Mouse (Mus musculus): ENCODE measurements around the gene Trim3.
A peak's percentile ranks its signal among the peaks of the same experiment; 100 is the strongest.

Gene Trim3

GRCm38 (mm10) chr7:105611767-105612166 is 21.6 kb downstream of the Trim3 start:
- no peak for DNase-seq (ENCODE audit: inconsistent age in 2 of 2, low spot score in 1 of 2)

DNA sequence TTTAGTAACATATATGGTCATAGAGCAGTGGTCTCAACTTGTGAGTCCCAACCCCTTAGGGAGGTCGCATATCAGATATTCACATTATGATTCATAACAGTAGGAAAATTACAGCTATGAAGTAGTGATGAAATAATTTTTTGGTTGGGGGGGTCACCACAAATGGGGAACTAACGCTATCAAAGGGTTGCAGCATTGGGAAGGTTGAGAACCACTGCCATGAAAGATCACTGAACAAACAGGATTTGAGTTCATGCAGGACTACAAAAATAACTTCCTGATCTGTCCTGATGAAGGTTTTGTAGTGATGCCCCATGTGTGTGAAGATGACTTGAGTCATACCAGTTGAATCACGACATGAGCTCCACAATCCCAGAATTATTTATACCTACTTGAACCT is 24.9 kb downstream of the Trim3 start:
- DNase-seq (ENCODE audit: inconsistent age in 2 of 2, low spot score in 1 of 2) = no peak

GRCm38 (mm10) chr7:105602860-105603623 is 30.3 kb downstream of the Trim3 start:
- peak; percentile 62 to 91 for DNase-seq (ENCODE audit: inconsistent age in 2 of 2, low spot score in 1 of 2)

DNA sequence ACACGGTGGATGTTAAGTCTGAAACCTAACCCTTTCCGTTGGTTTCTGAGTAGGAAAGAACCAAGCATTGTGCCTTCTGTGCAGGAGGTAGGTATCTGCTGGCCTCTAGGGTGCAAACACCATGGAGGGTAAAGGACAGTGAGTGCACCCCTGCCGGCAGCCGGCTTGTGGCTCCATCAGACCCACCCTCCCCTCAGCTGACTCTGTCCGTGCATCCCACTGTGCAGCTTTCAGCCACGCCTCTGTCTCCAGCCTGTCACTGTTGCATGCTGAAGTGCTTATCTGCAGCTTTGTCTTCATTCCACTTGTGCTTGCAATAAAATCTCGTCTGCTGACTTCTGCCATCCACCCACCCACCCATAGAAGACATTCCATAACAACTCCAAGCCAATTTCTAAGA is 43.3 kb downstream of the Trim3 start:
- DNase-seq (ENCODE audit: inconsistent age in 2 of 2, low spot score in 1 of 2) = no peak

DNA sequence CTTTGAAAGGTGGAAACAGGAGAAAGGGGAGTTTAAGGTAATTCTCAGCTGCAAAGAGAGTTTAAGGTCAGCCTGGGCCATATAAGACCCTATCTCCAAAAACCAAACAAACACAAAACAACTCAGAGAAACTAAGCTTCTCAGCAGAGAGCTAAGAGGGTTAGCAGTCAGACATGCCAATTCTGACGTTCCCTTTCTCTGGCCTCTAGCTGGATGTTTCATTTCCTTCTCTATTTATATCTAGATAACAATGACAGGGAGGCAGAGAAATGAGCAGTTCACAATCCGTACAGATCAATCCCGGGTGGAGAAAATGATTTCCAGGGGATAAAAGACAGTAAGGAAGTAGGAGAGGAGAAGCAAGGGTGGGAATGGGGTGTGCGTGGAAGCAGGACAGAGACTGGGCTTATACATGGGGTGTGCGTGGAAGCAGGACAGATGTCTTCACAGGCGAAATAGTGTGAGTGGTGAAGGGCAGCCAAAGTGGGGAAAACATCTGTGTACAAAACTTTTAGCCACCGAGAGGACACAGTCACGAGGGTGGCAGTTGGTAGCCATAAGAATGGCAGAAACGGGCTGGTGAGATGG is 45.0 kb downstream of the Trim3 start:
- DNase-seq (ENCODE audit: inconsistent age in 2 of 2, low spot score in 1 of 2) = no peak

- no peak for DNase-seq (ENCODE audit: inconsistent age in 2 of 2, low spot score in 1 of 2)
These were observed 51.4 kb downstream of the Trim3 start for GRCm38 (mm10) chr7:105581959-105582358.

GRCm38 (mm10) chr7:105581094-105581703 is 52.2 kb downstream of the Trim3 start, which contains the start of gene Apbb1:
Apbb1 (minus strand) TSS chr7:105581653.
- DNase-seq (ENCODE audit: inconsistent age in 2 of 2, low spot score in 1 of 2) = peak; percentile 77 to 93

DNA sequence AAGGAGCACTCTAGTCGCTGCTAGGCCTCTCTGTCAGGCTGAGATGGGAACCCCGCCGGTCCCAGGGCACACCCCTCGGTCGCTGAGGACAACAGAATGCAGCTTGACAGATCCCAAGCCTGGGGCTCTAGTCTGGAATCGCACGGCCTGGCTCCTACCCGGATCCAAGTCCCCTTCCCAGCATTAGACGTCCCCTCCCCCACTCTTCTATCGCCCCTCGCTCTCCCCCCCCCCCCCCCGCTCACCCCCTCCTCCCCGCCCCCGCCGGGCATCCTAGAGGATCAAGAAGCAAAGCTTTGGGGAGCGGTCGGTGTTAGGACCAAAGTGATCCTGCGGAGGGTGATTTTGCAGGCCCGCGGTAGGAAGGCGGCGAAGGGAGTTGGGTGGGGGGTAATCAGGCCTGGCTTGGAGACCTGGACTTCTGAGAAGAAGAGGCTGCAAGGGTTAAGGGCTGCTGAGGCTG is 52.7 kb downstream of the Trim3 start:
- DNase-seq (ENCODE audit: inconsistent age in 2 of 2, low spot score in 1 of 2) = peak in 1 of 2 experiments; percentile 55

DNA sequence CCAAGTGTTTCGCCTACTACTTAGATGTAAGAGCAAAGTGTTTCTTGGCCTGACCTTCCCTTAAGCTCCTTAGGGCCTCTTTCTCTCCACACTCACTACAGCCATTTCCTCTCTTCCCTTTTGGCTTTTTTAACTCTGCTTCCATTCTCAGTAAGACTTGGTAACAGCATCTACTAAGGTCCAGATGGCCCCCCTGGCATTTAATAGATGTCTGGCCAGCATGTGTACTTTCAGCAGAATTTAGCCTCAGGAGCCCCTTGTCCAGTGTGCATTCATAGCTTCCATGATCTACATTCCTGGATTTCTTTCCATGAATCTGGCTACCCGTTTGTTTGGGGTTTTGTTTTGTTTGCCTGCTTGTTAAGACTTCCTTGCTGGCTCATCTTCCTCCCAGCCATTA is 54.9 kb downstream of the Trim3 start:
- no peak for DNase-seq (ENCODE audit: inconsistent age in 2 of 2, low spot score in 1 of 2)

DNA sequence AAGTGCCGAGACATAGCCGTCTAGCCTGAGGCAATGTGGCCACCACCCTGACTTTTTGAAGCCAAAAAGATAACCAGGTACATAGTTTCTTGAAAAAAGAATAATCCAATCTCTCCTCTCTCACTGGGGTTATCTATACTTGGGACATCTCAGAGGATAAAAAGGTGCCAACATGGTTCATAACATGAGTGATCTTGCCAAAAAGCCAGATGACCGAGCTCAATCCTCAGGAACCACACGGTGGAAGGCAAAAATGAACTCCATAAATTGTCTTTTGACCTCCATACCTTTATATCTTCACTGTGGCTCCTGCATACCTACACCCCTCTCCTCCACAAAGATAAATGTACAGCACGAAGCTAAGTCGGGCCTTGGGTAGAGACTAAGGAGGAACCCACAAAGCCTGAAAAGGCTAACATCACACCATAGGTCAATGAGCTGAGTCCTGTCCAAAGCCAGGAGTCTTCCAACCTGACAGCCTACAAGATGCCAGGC is 55.9 kb downstream of the Trim3 start:
- no peak for DNase-seq (ENCODE audit: inconsistent age in 2 of 2, low spot score in 1 of 2)

GRCm38 (mm10) chr7:105576166-105576748 is 57.1 kb downstream of the Trim3 start:
- DNase-seq (ENCODE audit: inconsistent age in 2 of 2, low spot score in 1 of 2) = no peak

DNA sequence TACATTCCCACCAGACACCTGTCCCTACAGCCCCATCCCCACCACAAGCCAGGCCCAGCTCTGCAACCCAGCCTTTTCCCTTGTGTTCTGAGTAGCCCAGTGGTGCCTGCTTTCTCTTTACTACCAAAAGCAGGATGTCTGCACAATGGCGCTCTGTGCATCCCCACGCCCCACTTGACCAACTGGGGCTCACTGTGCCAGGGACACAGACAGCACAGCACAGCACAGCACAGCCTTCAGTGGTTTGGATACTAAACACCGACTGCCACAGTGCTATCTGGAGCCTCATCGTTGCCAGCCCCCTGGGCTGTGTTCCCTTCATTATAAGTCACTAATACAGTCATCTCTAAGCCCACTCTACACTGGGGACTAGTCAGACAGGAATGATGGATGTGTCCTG is 58.8 kb downstream of the Trim3 start:
- no peak for DNase-seq (ENCODE audit: inconsistent age in 2 of 2, low spot score in 1 of 2)

- DNase-seq (ENCODE audit: inconsistent age in 2 of 2, low spot score in 1 of 2) = no peak
These were observed 60.4 kb downstream of the Trim3 start for GRCm38 (mm10) chr7:105572949-105573348.

DNA sequence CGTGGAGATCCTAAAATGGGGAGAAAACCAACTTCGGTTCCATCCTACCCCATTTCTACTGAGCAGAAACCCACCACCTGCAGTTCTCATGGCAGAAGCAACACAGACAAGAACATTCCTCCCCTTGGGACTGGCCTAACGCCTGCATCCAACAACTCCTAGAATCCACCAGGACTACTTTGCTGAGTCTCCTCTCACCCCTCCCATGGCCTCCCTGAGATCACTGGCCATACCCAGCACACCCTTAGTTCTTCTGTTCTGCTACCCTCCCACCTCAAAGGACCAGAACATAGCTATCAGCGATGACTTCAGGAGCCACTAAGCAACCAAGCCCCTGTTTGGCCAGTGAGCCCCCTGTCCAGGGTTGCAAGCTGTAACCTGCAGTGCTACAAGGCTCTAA is 62.6 kb downstream of the Trim3 start:
- DNase-seq (ENCODE audit: inconsistent age in 2 of 2, low spot score in 1 of 2) = no peak

DNA sequence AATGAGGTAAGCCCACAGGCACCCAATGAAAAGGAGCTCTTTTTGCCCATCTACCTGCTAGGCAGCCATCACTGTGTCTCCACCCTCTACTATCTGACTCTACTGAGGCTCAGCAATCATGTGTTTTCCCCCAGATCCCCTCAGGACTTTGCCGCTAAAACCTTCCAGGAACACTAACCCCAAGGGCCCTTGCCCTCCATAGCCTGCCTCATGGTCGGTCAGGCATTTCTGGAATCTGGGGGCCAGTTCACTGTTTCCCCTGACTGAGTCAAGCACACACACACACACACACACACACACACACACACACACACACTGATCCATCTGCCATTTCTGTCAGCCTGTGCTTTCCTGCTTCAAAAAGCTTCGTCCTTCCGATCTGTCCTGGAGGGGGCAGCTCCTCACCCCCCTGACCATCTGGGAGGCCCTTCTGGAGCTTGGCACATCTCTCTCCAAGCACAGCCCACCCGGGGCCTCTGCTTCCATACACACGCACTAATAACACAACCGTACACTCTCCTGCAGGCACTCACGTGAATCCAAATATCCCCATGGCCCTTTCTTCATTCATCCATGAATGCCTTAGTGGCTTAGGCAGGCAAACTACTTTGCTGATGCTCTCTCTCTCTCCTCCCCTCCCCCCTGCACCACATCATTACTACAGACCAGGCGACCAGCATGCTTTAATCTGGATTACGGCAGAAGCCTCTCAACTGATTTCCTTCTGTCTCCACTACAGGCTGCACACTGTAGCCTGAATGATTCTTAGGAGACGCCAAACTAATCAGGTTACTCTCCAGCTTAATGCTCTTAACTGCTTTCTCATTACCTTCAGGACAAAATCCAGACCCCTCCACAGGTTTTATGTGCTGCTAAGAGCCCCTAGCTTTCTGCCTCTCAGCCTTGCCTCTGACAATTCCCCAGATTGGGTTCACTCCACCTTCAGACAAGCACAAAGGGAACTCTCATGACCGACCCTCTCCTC is 63.6 kb downstream of the Trim3 start:
- no peak for DNase-seq (ENCODE audit: inconsistent age in 2 of 2, low spot score in 1 of 2)

- DNase-seq (ENCODE audit: inconsistent age in 2 of 2, low spot score in 1 of 2) = peak; percentile 32 to 53
These were observed 64.3 kb downstream of the Trim3 start for GRCm38 (mm10) chr7:105568988-105569471.

DNA sequence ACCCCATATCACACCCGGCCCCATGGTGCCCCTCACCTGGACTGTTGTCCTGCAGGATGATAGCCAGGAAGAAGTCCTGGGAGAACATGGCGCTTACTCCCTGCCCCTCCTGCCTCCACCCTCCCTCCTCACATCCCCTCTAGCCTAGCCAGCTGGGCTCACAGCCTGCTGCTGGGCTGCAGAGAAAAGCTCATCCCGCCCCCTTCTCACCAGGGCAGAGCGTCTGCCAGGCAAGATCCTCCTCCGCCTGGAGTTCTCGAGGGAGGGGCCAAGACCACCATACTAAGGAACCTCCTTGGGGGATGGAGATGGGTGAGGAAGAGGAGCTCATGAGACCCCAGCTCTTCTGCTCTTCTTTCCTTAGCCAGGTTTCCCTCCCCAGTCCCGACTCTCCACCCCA is 64.8 kb downstream of the Trim3 start:
- no peak for DNase-seq (ENCODE audit: inconsistent age in 2 of 2, low spot score in 1 of 2)

GRCm38 (mm10) chr7:105565071-105565836 is 68.1 kb downstream of the Trim3 start:
- DNase-seq (ENCODE audit: inconsistent age in 2 of 2, low spot score in 1 of 2) = no peak

GRCm38 (mm10) chr7:105563367-105563766 is 70.0 kb downstream of the Trim3 start:
- no peak for DNase-seq (ENCODE audit: inconsistent age in 2 of 2, low spot score in 1 of 2)

- DNase-seq (ENCODE audit: inconsistent age in 2 of 2, low spot score in 1 of 2) = no peak
These were observed 71.1 kb downstream of the Trim3 start for GRCm38 (mm10) chr7:105562317-105562716.
